Mouse (Mus musculus) kidney, adult 8-10 months (tissue): Measurements from ENCODE around the gene Gm572.

Experiments
- DNase-seq, 2 experiments: peaks; one replicate each; pipeline ENCODE4 v3.0.0; 2022

The Gm572 gene

GRCm38 (mm10) chr4:148643291-148644156, at the start of gene Gm572:
Gene Gm572 (plus strand): TSS chr4:148643317.
- no peak for DNase-seq

GRCm38 (mm10) chr4:148593996-148594395, 49.1 kb upstream of the Gm572 start:
- DNase-seq: no peak

DNA sequence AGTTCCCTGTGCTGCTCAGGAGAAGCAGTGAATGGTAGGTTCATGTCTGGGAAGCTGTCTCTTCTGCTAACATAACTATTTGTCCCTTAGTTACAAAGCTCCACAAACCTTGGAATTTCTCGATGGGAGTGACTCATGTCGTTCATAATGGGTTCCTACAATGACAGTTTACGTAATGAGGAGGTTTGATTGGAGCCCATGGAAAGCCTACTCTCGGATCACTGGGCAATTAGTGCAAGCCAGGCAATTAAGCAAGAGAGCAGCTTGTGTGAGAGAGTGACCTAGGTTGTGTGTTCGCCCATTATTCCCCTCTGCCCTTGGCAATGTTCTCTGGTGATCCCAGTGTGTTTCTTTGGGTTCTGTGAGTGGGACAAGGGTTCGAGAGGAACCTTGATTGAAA, 47.2 kb upstream of the Gm572 start:
- DNase-seq: no peak

DNA sequence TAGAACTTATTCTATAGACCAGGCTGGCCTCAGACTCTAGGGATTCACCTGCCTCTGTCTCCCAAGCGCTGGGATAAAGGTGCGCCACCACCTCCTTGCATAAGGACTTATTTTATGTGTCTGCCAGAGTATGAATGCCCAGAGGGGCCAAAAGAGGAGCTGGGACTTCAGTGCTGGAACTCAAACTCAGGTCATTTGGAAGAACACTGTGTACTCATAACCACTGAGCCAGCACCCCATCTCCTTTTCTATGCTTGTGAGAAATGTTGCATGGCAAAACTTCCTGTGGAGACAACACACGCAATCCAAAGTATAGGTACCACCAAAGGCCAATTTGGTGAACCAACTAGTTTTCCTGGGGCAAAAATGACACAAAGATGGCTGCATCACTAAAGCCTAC, 46.4 kb upstream of the Gm572 start:
- DNase-seq: no peak

DNA sequence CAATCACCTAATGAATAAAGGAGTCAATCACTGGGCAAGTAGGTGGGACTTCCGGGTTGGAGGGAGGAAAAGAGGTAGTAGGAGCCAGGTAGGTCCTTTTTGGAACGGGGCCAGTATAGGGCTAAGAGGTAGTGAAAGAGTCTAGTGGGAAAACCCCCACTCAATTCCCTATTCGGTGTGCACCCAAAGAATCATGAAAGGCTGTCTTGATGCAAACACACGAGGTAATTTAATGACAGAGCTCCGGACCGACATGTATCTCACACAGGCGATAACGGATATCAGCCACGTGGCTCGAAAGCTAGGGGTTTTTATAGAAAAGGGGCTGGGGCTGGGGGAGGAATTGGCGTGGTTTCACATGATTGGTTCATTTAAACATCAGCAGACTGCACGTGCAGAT, 44.3 kb upstream of the Gm572 start:
- DNase-seq: no peak

- no peak for DNase-seq
Observed at GRCm38 (mm10) chr4:148600316-148600715, 42.8 kb upstream of the Gm572 start.

DNA sequence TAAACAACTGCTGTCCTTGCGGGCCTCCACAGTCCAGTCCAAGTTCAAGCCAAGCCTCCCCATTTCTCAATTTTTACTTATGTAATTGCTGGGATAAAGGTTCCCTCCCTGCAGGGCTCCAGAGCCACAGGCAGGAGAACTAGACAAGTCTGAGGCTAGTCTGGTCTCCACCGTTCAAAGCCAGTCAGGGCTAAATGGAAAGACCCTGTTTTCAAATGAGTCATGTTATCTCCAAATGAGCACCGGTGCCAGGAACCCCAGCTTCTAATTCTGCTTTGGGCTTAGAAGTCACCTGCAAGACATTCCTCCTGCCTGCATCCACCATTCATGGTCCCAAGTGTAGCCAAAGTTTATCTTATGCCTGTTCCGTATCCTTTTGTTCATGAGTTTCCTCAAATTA, 41.2 kb upstream of the Gm572 start:
- no peak for DNase-seq

DNA sequence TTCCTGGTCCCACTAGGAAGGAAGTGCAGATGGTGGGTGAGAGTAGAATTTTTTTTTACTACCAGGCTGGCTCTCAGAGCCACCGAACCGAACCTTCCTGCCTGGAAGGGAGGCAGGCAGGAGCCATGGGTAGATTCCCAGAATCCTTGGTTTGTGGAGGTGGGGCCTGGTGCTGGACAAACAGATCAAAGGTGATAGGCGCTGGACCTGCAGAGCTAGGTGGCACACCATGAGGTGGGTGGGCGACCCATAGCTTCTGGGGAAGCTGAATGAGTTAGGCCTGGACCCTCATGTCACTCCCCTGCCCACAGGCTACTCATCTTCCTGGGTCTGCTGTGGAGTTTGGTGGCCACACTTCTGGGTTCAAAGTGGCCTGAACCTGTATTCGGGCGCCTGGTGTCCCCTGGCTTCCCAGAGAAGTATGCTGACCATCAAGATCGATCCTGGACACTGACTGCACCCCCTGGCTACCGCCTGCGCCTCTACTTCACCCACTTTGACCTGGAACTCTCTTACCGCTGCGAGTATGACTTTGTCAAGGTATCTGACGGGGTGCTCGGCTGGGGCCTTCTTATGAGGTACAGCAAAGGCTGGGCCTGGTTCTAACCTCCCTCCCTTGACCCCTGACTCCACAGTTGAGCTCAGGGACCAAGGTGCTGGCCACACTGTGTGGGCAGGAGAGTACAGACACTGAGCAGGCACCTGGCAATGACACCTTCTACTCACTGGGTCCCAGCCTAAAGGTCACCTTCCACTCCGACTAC, 40.6 kb upstream of the Gm572 start, which contains the start of gene Masp2:
TSS of gene Masp2 (plus strand) at position 198 of the 764 bp plus-strand sequence.
- no peak for DNase-seq

DNA sequence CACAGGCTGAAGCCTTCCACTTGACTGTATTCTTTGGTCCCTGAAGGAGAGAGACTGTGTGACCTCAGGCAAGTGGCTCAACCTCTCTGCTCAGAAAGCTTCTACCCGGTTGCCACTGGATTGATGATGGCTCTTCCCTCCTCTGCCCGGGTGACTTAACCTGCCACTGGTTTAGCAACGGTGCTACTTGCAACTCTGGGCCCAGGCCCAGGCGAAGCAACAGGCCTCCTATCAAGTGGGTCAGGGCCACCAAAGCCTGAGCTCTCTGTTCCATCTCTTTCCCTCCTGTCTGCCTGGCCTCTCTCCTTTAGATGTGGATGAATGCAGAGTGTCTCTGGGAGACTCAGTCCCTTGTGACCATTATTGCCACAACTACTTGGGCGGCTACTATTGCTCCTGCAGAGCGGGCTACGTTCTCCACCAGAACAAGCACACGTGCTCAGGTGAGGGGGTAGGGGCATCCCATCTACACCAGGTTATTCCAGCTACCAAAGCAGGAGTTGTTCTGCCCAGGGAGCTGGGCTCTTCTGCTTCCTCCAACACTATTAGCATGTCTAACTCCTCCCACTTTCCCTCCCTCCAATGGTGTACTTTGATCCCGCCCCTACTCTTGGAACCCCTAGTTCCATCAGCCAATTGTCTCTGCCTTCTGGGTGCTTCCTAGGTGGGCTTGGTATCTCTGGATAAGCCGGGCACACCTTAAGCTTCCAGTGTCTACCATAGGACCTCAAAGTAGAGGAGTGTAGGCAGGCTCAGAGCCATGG, 39.6 kb upstream of the Gm572 start:
- DNase-seq: no peak

- no peak for DNase-seq
Observed at GRCm38 (mm10) chr4:148604141-148604540, 39.0 kb upstream of the Gm572 start.

GRCm38 (mm10) chr4:148604541-148605165, 38.5 kb upstream of the Gm572 start:
- peak; percentile 58 to 83 for DNase-seq

DNA sequence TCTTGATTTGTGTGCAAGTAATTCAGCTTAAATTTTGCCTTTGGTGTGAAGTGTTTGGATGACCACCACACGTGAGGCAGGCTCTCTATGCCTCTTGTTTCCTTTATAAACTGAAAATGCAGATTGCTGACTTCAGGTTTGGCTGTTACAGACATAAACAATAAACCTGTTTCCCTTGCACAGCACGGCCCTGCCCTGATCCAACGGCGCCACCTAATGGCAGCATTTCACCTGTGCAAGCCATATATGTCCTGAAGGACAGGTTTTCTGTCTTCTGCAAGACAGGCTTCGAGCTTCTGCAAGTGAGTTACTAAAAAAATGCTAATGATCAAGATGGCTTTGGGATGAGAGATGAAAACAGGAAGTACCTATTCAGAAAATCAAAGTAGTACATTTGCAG, 35.4 kb upstream of the Gm572 start:
- peak; percentile 74 to 85 for DNase-seq

- DNase-seq: no peak
Observed at GRCm38 (mm10) chr4:148609805-148610204, 33.3 kb upstream of the Gm572 start.

DNA sequence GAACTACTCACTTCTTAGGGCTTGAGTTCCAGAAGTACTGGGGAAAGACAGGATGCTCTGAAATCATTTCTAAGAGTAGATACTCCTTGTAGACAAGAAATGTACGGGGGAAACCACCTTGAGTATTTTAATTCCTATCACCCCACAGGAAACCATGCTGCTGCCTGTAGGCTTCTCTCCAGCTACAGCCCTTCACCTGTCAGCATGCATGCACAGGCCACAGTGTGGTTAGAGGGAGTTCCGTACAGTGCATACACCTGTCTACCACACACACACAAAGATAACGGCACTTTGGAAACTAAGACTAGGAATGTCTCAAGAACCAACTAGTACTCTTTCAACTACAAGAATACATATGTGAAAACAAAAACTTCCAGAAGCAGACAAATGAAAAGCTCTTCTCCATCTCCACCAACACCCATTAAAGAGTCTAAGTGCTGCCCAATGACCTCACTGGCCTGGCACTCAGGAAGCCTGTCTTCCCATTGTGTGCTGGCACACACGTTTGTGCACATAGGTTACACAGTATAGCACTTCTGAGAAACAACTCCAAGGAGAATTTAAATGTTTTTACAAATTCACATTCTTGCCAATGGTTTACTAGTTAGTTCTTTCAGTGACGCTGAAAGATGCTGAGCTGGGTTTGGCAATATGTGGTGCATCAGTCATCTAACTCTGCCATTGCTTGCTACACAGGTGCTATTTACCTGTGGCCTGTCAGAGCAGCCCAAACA, 32.3 kb upstream of the Gm572 start:
- no peak for DNase-seq

- DNase-seq: no peak
Observed at GRCm38 (mm10) chr4:148612557-148612956, 30.6 kb upstream of the Gm572 start.

- no peak for DNase-seq
Observed at GRCm38 (mm10) chr4:148613738-148614137, 29.4 kb upstream of the Gm572 start.

DNA sequence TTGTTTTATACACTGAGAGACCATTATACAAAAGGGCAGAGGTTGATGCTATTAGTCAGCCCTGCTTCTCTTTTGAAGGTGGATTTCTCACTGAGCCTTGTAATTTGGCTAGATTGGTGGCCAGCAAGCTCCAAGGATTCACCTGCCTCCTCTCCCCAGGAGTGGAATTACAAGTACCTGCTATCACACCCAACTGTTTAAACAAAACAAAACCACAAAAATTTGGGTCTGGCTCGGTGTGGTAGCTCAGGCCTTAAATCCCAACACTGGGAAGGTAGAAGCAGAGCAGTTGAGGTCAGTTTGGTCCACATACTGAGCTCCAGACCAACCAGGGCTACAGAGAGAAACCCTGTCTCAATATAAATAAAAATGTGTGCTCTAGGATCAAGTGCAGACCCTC, 23.3 kb upstream of the Gm572 start:
- DNase-seq: no peak

DNA sequence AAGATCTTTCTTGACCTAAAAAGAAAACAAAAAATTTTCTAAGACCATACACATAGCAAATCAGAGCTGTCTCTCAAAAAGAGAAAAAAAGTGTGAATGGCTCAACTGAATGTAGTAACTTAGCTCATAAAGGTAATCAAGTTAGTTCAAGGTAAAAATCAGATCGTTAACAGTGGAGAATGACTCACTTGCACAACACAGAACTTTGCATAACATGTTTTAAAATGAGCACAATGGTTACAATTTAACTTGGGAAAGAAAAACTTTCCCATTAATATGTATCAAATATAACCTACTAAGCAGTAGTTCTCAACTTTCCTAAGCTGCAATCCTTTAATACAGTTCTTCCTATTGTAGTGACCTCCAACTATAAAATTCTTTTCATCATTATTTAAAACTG, 22.4 kb upstream of the Gm572 start:
- DNase-seq: no peak

DNA sequence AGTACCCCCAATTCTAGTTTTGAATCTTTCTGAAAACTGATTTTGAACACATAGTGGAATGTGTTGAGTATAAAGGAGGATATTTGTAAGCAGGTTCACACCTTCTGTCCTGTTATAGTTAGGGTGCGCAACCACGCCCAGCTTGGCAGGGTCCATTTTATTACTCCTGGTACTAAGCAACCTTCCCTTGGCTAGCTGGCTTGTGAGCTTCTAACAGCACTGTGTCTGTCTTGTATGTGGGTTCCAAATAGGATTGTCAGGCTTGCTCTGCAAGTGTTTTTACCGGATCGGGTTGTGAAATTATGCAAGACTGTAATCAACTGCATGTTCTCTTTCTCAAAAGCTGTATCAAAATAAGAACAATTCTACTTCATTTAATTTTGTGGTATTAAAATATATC, 20.6 kb upstream of the Gm572 start:
- no peak for DNase-seq

DNA sequence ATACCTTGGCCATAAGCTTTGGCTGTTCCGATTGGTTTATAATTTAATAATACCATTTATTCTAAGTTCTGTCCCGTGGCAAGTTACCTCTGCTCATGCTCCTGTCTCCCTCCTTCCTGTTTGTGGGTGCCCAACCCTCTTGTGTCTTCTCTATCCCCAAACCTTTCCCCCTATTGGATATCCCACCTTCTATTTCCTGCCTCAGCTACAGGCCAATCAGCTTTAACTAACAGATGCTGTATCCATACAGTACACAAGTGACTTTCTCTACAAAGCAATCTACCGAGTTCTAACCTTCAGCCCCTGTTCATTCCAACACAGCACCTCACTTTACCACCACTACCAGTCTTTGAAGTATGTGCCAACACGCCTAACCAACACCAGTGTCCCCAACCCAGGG, 19.5 kb upstream of the Gm572 start:
- no peak for DNase-seq

DNA sequence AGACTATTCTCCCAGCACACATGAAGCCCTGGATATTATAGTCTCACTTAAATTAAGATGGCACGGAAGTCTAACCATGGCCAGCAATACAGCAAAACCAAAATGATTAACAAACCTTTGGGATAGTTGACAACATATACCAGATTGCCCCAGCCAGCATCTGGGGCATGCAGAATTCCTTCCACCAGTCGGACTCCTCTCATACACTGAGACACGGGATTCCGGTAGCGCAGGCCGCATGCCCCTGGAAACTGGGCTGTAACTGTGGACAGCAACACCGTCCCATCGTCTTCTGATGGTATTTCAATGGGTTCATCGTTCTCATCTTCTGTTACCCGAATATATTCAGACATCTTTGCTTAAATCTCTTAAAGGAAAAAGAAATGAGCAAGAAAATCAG, 18.1 kb upstream of the Gm572 start:
- no peak for DNase-seq
